Comparison of ENCODE assay signal across 8 mouse cellular contexts in genomic region chrX:7898880-7899874, GRCm38 (mm10). TPM values are rescaled to one million over a fixed set of nuclear protein-coding genes. Genes with fewer than 3 reads are reported as not detected.
DNase-seq lines count a peak whose midpoint lies in the region; ATAC-seq lines count a peak whose summit lies in the region.

TSS of gene Pqbp1 (minus strand) at chrX:7899269.
TSS of gene Timm17b (plus strand) at chrX:7899357.

- WGBS in lung, embryonic 16.5 days: 14% methylated on average over 49 of the region's 62 CpGs

- H3K9me3 ChIP-seq in lung, embryonic 16.5 days (ENCODE audit: control insufficient read depth, low read length): no peaks in the 10 kb centered on the region

- H3K9ac ChIP-seq in lung, embryonic 16.5 days (ENCODE audit: low read length): peak within 1 kb of the TSS; percentile 79

- no peaks in the 10 kb centered on the region for H3K27me3 ChIP-seq in lung, embryonic 16.5 days (ENCODE audit: control insufficient read depth, insufficient read depth, low read depth, low read length)

- peak; percentile 97 to 98 for ATAC-seq in hematopoietic stem cell, adult 5-6 weeks (replicated peaks in 1 of 2; ENCODE audit: insufficient read depth in 1 of 2, low FRiP score in 2 of 2, low TSS enrichment in 1 of 2, low read depth in 1 of 2, poor library complexity in 2 of 2, severe bottlenecking in 2 of 2)
- ATAC-seq in lung, embryonic 16.5 days (ENCODE audit: low read depth): peak; percentile 99

- peak within 1 kb of the TSS; percentile 79 for H3K27ac ChIP-seq in lung, embryonic 16.5 days (ENCODE audit: low read length)

- peak within 1 kb of the TSS; percentile 64 for H3K4me2 ChIP-seq in lung, embryonic 16.5 days (ENCODE audit: low read depth, low read length)

- peak within 1 kb of the TSS; percentile 68 for H3K4me3 ChIP-seq in lung, embryonic 16.5 days (ENCODE audit: low read length)

- 0 out of 2 replicates have a peak, but pooled peaks cover 2% of the 10 kb centered on the region for H3K36me3 ChIP-seq in lung, embryonic 16.5 days (ENCODE audit: control insufficient read depth, insufficient read depth, low read length)

- H3K4me1 ChIP-seq in lung, embryonic 16.5 days (replicated peaks; ENCODE audit: control insufficient read depth, insufficient read depth, low read length): peaks cover 7% of the 10 kb centered on the region; the same call in 1 of the 2 replicates

- DNase-seq in MEL-GATA-1-ER (ENCODE audit: extremely low read depth, low read depth): peak; percentile 97
- peak; percentile 78 for DNase-seq in cerebellum, adult 8-10 months
- peak; percentile 89 for DNase-seq in forelimb bud, embryonic 11.5 days (ENCODE audit: low read depth, low spot score)
- DNase-seq in layer of hippocampus, adult 9-10 months (ENCODE audit: low spot score): peak; percentile 63
- peak; percentile 54 for DNase-seq in ovary, postnatal 10 days (ENCODE audit: low spot score)
- DNase-seq in thymus, postnatal 10 days (ENCODE audit: low spot score in 2 of 2): peak; percentile 74 to 80

RNA-seq across cellular contexts. Expression of gene Pqbp1, which starts in this region (rescaled TPM):
- total RNA-seq in hematopoietic stem cell, adult 5-6 weeks (2017): 167 and 186 TPM in 2 replicates
- 106 and 119 TPM in 2 replicates for polyA plus RNA-seq in lung, embryonic 16.5 days (2015; fragmentation: Nextera tagmentation; extraction: Ambion mirVana)

RNA-seq across cellular contexts. Expression of gene Timm17b, which starts in this region (rescaled TPM):
- 39.3 and 51.9 TPM in 2 replicates for total RNA-seq in hematopoietic stem cell, adult 5-6 weeks (2017)
- polyA plus RNA-seq in lung, embryonic 16.5 days (2015; fragmentation: Nextera tagmentation; extraction: Ambion mirVana): 156 and 157 TPM in 2 replicates

Comparison
In these comparisons a context has a peak if more than half of its experiments do, and no peak if none do; other contexts are left out.
1. Peak in every context shown above with its lines: DNase-seq, ATAC-seq, H3K4me3 ChIP-seq and H3K27ac ChIP-seq.